Mouse (Mus musculus) neutrophil, adult 83 days (primary cell): ENCODE measurements around the gene Samm50. TPM values are rescaled to one million over a fixed set of nuclear protein-coding genes. Genes with fewer than 3 reads are reported as not detected.

Experiments
- total RNA-seq, 2 experiments: library from RNA; stranded (reverse); gene quantifications; one replicate each; pipeline ENCODE4 v1.2.4; 2023

Samm50 gene
- total RNA-seq = 10 to 100 TPM; 41.2 to 46.2 TPM

GRCm38 (mm10) chr15:84192058-84192791 is at the start of gene Samm50:
Samm50 (plus strand) TSS chr15:84192241.

GRCm38 (mm10) chr15:84167600-84167999 is 24.4 kb upstream of the Samm50 start, which contains the start of gene Pnpla3:
Pnpla3 (plus strand) TSS chr15:84167837.

DNA sequence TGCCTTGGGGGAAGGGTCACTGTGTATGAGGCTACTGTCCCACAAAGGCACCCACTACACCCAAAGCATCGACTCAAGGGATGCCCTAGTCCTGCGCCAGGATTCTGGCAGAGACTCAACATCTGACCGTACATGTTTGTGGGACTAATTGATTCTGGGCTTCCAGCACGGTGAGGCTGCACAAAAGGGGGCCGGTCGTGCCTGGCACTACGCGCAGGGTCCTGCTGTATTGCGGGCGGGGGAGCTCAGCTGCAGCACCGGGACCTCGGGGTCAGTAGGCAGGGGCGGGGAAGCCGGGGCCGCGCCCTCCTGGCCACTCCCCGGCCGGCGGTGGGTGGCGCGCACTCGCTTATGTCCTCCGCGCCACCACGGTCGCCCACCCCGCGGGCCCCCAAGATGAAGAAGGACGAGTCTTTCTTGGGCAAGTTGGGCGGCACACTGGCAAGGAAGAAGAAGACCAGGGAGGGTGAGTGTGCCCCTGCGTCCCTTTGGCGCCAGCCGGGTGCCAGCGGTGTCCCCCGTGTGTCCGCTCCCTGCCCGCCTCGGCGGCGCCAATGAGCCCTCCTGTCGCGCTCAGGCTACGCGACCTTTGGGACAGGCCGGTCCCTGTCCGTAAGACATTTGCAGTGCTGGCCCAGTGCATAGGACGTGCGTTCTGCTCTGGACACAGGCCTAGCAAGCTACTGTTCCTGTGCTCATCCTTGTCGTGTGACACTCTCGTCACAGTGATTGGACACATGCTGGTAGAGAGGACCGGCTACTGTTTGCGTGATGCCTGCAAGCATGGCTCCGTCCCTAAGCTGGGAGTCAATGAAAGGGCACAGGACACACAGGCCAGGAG is 39.9 kb downstream of the Samm50 start, which contains the start of gene Parvb:
Parvb (plus strand) TSS at position 323 of the 841 bp plus-strand sequence.

Other genes with a start within 250 kb of the Samm50 start
- not detected for gene Efcab6, start 126.9 kb upstream of the Samm50 start, total RNA-seq
- gene Sult4a1, start 86.5 kb upstream of the Samm50 start, total RNA-seq = not detected
- gene Pnpla5, start 69.1 kb upstream of the Samm50 start, total RNA-seq = not detected
- gene Pnpla3, start 24.4 kb upstream of the Samm50 start, total RNA-seq = not detected
- 10 to 100 TPM; 23.9 to 33.3 TPM for gene Parvb, start 39.8 kb downstream of the Samm50 start, total RNA-seq
- 100 to 1,000 TPM; 166 to 172 TPM for gene Parvg, start 131.8 kb downstream of the Samm50 start, total RNA-seq